Mouse (Mus musculus): Measurements from ENCODE around the gene Ttc8.
"Not testable (repeated sequence)": the region's sequence is repeated elsewhere in the genome, so short reads cannot be mapped to it uniquely, and the experiment has no call there.

Gene Ttc8

GRCm38 (mm10) chr12:98920194-98920991 lies at the start of gene Ttc8:
TSS of gene Ttc8 (plus strand) at chr12:98920574.
- peak; percentile 92 for DNase-seq (ENCODE audit: low spot score in 2 of 2)

DNA sequence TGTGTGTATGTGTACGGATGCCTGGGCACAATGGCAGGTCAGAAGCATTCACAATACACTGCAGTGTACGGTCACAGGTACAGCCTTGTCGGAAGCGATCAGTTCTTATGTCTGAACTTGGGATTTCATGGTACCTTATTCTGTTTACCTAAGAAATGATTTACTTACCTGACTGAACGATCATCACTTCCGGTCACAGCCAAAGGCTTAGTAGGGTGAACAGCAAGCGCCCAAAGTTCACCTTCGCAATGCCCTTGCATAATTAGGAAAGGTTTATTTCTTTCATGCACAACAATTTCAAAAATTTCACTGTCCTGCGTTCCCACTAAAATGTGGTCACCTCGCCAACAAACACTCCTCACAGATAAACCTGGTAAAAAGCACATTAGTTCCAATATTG lies 47.5 kb upstream of the Ttc8 start:
- no peak for DNase-seq (ENCODE audit: low spot score in 2 of 2)

- DNase-seq (ENCODE audit: low spot score in 2 of 2), result no peak
Observed at GRCm38 (mm10) chr12:98875216-98875615, 45.2 kb upstream of the Ttc8 start.

GRCm38 (mm10) chr12:98878693-98879092 lies 41.7 kb upstream of the Ttc8 start:
- DNase-seq (ENCODE audit: low spot score in 2 of 2), result no peak

GRCm38 (mm10) chr12:98881796-98882195 lies 38.6 kb upstream of the Ttc8 start:
- no peak for DNase-seq (ENCODE audit: low spot score in 2 of 2)

- no peak for DNase-seq (ENCODE audit: low spot score in 2 of 2)
Observed at GRCm38 (mm10) chr12:98884515-98884914, 35.9 kb upstream of the Ttc8 start.

GRCm38 (mm10) chr12:98896761-98897160 lies 23.6 kb upstream of the Ttc8 start:
- DNase-seq (ENCODE audit: low spot score in 2 of 2), result no peak

DNA sequence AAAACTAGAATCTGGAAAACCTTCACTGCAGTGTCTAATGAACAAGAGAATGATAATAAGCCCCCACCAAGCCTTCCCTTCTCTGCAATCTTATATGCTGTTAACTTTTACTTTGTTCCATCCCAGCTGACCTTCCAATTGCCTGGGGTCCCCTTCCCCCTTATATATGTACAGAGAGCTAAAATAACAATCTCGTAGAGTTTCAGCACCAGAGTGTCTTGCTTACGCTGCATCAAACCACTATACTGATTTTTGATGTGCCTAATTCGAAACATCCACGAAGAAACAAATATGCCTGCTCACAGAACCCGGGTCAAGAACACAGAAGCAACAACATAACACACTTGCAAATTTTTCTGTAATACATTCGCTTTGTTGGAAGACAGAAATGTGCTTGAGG lies 20.7 kb upstream of the Ttc8 start:
- no peak for DNase-seq (ENCODE audit: low spot score in 2 of 2)

DNA sequence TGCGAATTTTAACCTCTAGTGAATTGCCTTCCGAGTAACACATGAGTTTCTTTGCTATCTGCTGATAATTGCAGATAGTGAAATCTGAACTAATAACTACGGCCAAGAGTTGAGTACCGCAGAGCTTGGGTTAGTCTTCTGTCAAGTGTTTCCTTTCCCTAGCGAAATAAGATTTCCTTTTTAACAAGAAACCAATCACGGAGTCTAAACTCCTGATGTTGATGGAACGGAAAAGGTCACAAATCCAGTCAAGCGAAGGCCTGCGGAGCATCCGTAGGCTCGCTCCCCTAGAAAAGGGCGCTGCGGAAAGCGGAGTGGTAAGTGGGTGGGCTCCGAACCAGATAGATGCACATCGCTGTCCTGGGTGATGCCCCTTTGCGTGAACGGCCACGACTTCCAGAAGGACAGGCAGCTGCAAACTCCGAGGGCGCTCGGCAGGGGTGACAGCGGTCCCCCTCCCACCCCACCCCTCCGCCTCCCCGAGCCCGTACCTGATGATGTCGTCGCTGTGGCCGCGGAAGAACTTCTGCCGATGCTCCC lies 20.0 kb upstream of the Ttc8 start:
- no peak for DNase-seq (ENCODE audit: low spot score in 2 of 2)

- DNase-seq (ENCODE audit: low spot score in 2 of 2), result peak; percentile 68 to 74
Observed at GRCm38 (mm10) chr12:98900881-98901801, 19.2 kb upstream of the Ttc8 start, which contains the start of gene Eml5. TSS of gene Eml5 (minus strand) at chr12:98901484.

DNA sequence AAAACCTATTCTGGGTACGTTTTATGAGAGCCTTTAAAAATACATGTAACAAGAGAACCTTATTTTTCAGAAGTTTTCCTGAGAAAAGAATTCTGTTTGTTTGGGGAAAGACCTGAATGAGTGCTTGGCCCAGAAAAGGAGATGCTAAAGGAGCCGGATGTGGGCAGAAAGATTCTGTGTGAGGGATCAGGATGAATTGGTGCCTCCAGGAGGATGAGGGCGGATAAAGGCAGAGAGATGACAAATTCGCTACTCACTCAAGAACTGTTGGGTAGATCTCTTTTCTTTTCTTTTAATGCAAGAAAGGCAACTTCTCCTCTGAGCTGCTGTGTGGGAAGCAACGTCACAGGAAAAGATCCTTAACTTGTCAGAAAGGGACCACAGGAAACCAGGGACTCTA lies 14.9 kb upstream of the Ttc8 start:
- DNase-seq (ENCODE audit: low spot score in 2 of 2), result no peak

DNA sequence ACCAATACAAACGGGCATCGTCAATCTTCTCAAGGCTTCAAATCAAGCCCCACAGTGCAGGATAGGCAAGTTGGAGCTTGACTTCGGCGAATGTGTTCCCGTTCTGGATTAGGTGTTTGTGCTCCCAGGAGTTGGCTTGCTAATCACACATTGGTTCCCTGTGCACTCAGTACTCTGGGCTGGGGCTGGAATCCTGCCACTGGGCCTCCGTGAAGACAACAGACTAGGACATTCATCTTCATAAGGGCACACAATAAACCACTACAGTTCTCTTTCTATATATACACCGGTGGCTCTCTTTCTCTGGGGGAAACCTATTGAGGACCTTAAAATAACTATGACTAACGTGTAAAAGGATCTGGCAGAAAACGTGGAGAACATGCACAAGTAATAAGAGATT lies 10.3 kb upstream of the Ttc8 start:
- DNase-seq (ENCODE audit: low spot score in 2 of 2), result no peak

DNA sequence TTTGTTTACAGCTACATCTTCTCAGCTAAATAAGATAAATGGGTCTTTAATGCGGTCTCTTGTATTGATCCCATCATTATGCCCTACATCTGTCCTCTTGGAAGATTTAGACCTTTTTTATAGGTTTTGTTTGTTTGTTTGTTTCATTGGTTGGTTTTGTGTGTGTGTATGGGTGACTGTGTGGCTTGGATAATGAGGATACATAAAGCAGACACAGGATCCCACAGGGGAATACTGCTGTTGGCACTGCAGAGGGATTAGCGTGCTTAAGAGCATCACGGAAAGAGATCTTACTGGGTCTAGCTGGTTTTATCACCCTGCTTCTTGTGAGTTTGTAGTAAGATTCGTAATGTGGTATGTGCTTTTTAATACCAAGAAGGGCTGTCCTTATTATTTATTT lies 10.8 kb downstream of the Ttc8 start:
- no peak for DNase-seq (ENCODE audit: low spot score in 2 of 2)

- DNase-seq (ENCODE audit: low spot score in 2 of 2), result no peak
Observed at GRCm38 (mm10) chr12:98932441-98932840, 12.1 kb downstream of the Ttc8 start.

GRCm38 (mm10) chr12:98932856-98933255 lies 12.5 kb downstream of the Ttc8 start:
- no peak for DNase-seq (ENCODE audit: low spot score in 2 of 2)

DNA sequence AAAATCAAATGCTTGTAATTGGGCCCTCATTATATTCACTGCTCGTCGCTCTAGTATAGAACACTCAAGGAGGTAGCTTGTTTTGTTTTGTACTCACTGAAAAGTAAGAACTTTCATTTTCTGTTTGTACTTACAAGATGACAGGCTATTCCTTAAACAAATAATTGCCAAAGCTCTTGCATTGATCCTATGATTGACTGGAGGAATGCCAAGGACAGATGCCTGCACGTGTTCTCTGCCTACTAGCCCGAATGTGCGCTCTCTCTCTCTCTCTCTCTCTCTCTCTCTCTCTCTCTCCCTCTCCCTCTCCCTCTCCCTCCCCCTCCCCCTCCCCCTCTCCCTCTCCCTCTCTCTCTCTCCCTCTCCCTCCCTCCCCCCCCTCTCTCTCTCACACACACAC lies 30.9 kb downstream of the Ttc8 start:
- not testable (repeated sequence) for DNase-seq (ENCODE audit: low spot score in 2 of 2)

DNA sequence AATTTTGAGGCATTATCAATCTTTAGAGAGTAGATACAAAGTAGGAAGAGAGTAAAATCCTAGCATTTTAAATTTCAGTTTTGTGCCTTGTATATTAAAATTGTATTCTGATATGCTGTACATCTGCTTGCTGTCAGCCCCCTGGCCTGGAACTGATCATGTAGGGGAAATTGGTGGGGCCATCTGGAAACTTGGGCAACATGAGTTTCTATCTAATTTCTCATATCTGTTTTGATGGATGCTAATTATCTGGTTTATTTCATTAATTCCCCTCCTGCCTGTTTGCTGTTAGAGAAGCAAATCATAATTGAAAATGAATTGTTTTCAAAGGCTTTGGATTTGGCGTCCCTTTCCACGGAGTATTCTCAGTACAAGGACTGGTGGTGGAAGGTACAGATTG lies 36.6 kb downstream of the Ttc8 start:
- no peak for DNase-seq (ENCODE audit: low spot score in 2 of 2)

DNA sequence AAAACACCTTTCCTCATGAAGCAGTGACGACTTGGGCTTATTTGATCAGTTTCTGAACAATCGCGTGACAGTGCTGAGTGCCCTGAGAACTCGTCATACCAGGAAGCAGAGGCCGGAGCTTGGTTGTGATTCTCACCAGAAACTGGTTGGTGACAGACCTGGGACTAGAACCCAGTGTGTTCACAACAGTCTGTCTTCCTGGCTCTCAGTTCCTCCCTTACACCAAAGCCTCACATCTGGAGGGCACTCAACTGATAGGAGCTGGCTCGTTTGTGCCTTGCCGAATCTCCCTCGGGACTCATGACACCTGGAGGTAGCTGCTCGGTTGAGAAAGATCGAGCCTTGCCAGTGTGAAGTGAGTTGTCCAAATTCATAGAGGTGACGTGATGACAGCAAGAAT lies 37.1 kb downstream of the Ttc8 start:
- no peak for DNase-seq (ENCODE audit: low spot score in 2 of 2)

- no peak for DNase-seq (ENCODE audit: low spot score in 2 of 2)
Observed at GRCm38 (mm10) chr12:98961008-98961407, 40.6 kb downstream of the Ttc8 start.

DNA sequence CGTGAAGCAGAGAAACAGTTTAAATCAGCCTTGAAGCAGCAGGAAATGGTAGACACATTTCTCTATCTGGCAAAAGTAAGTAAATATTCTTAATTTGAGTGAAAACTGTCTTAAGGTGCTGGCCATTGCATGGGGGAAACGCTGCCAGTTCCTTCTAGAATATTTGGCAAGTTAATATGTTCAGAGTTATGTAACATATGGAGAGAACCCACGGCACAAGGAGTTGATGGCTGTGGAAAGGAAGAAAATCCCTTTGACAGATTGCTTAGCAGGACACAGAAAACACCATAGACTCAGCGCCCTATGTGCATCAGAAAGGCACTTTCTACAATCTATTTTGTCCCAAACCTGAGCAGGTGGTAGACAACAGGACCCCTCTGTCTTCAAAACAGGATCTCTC lies 41.0 kb downstream of the Ttc8 start:
- DNase-seq (ENCODE audit: low spot score in 2 of 2), result peak; percentile 19 to 47

GRCm38 (mm10) chr12:98965441-98966135 lies 45.2 kb downstream of the Ttc8 start:
- no peak for DNase-seq (ENCODE audit: low spot score in 2 of 2)

GRCm38 (mm10) chr12:98972291-98972690 lies 51.9 kb downstream of the Ttc8 start:
- DNase-seq (ENCODE audit: low spot score in 2 of 2), result no peak
